Mouse (Mus musculus) liver, embryonic 12.5 days (tissue): Measurements from ENCODE around the gene Ptprj. TPM values are rescaled to one million over a fixed set of nuclear protein-coding genes. Genes with fewer than 3 reads are reported as not detected.

ENCODE experiments used
- ATAC-seq: fragments of 200-750 bp; cut with Nextera tagmentation; 2 replicates; pipeline ENCODE4 v1.8.0; 2017; ENCODE audit warnings: moderate number of reproducible peaks, mild to moderate bottlenecking, moderate library complexity
- H3K27ac ChIP-seq: fragments of 300-500 bp; sonication (generic); 2 replicates; pipeline ENCODE4 v1.5.1; 2016; ENCODE audit warnings: mild to moderate bottlenecking
- H3K27me3 ChIP-seq: fragments of 300-500 bp; sonication (generic); replicated peaks from 2 replicates; pipeline ENCODE4 v1.6.1; 2016; ENCODE audit warnings: mild to moderate bottlenecking, moderate library complexity
- H3K36me3 ChIP-seq: fragments of 300-500 bp; sonication (generic); 2 replicates; pipeline ENCODE4 v1.6.1; 2016; ENCODE audit warnings: mild to moderate bottlenecking, moderate library complexity
- H3K4me1 ChIP-seq: fragments of 300-500 bp; sonication (generic); 2 replicates; pipeline ENCODE4 v1.6.1; 2016
- H3K4me2 ChIP-seq: fragments of 300-500 bp; sonication (generic); 2 replicates; pipeline ENCODE4 v1.6.1; 2016; ENCODE audit warnings: mild to moderate bottlenecking, moderate library complexity
- H3K4me3 ChIP-seq: fragments of 300-500 bp; sonication (generic); 2 replicates; pipeline ENCODE4 v1.5.1; 2016; ENCODE audit warnings: mild to moderate bottlenecking, moderate library complexity
- H3K9ac ChIP-seq: fragments of 300-500 bp; sonication (generic); 2 replicates; pipeline ENCODE4 v1.6.1; 2016; ENCODE audit warnings: mild to moderate bottlenecking, moderate library complexity
- H3K9me3 ChIP-seq: fragments of 300-500 bp; sonication (generic); replicated peaks from 2 replicates; pipeline ENCODE4 v1.6.1; 2016; ENCODE audit warnings: mild to moderate bottlenecking, moderate library complexity
- WGBS: fragments of 180-500 bp; shearing (Covaris S2); methylation state at CpG from one replicate; pipeline ENCODE4 v1.1.7; 2016; ENCODE audit not compliant: insufficient replicate concordance; 5-methylcytosine and 5-hydroxymethylcytosine counted together
- polyA plus RNA-seq: library from polyadenylated mRNA; unstranded; fragments of >200 nt; fragmentation: Nextera tagmentation; extraction: Ambion mirVana; gene quantifications from 2 replicates; pipeline ENCODE4 v1.2.1, GENCODE M21; 2016

The Ptprj gene
- polyA plus RNA-seq, 1 experiment from 2014 or later = 3.0 TPM

GRCm38 (mm10) chr2:90503182-90503833, 77.1 kb downstream of the Ptprj start:
- Histone ChIP-seq H3K36me3 (no peaks in the 10 kb centered on the region), H3K9ac (peak overlapping the region; percentile 59), H3K27ac (peak overlapping the region; percentile 92), H3K4me1 (peaks cover 77% of the 10 kb centered on the region), H3K4me2 (peak overlapping the region; percentile 62), H3K4me3 (0 out of 2 replicates have a peak overlapping the region, but pooled peaks have one; percentile 14), H3K9me3 (no peaks in the 10 kb centered on the region), H3K27me3 (no peaks in the 10 kb centered on the region)
- peak; percentile 91 for ATAC-seq
- 25% methylated on average over 3 of the region's 3 CpGs for WGBS

GRCm38 (mm10) chr2:90502738-90503137, 77.7 kb downstream of the Ptprj start:
- Histone ChIP-seq H3K9ac (peak overlapping the region; percentile 59; the same call in 1 of the 2 replicates), H3K36me3 (no peaks in the 10 kb centered on the region), H3K4me1 (peaks cover 79% of the 10 kb centered on the region), H3K4me3 (0 out of 2 replicates have a peak overlapping the region, but pooled peaks have one; percentile 14), H3K9me3 (no peaks in the 10 kb centered on the region), H3K4me2 (peak overlapping the region; percentile 62), H3K27ac (peak overlapping the region; percentile 92), H3K27me3 (no peaks in the 10 kb centered on the region)
- ATAC-seq = peak; percentile 59

GRCm38 (mm10) chr2:90501708-90502107, 78.7 kb downstream of the Ptprj start:
- ATAC-seq = no peak
- H3K9ac ChIP-seq = no peak overlapping the region
- 62% methylated on average over 3 of the region's 3 CpGs for WGBS
- peaks cover 78% of the 10 kb centered on the region for H3K4me1 ChIP-seq
- H3K27me3 ChIP-seq = no peaks in the 10 kb centered on the region
- no peak overlapping the region for H3K4me2 ChIP-seq
- peak overlapping the region; percentile 92 for H3K27ac ChIP-seq
- H3K4me3 ChIP-seq = no peak overlapping the region
- H3K9me3 ChIP-seq = no peaks in the 10 kb centered on the region
- H3K36me3 ChIP-seq = no peaks in the 10 kb centered on the region

- Histone ChIP-seq H3K4me1 (peaks cover 80% of the 10 kb centered on the region), H3K4me2 (no peak overlapping the region), H3K9me3 (no peaks in the 10 kb centered on the region), H3K36me3 (no peaks in the 10 kb centered on the region), H3K27me3 (no peaks in the 10 kb centered on the region), H3K9ac (no peak overlapping the region), H3K4me3 (no peak overlapping the region), H3K27ac (peak overlapping the region; percentile 36; the same call in 1 of the 2 replicates)
- no peak for ATAC-seq
Measured at GRCm38 (mm10) chr2:90500892-90501291, 79.6 kb downstream of the Ptprj start.

GRCm38 (mm10) chr2:90499002-90499401, 81.4 kb downstream of the Ptprj start:
- ATAC-seq = no peak
- Histone ChIP-seq H3K4me1 (peaks cover 64% of the 10 kb centered on the region), H3K9me3 (no peaks in the 10 kb centered on the region), H3K4me3 (no peak overlapping the region), H3K36me3 (no peaks in the 10 kb centered on the region), H3K27me3 (no peaks in the 10 kb centered on the region), H3K27ac (no peak overlapping the region), H3K9ac (no peak overlapping the region), H3K4me2 (no peak overlapping the region)
- WGBS = 81% methylated on average over 1 of the region's 1 CpGs

- Histone ChIP-seq H3K4me1 (peaks cover 55% of the 10 kb centered on the region), H3K27ac (no peak overlapping the region), H3K4me3 (no peak overlapping the region), H3K9me3 (no peaks in the 10 kb centered on the region), H3K36me3 (no peaks in the 10 kb centered on the region), H3K9ac (no peak overlapping the region), H3K4me2 (no peak overlapping the region), H3K27me3 (no peaks in the 10 kb centered on the region)
- WGBS = 76% methylated on average over 3 of the region's 3 CpGs
- no peak for ATAC-seq
Measured at GRCm38 (mm10) chr2:90497551-90497950, 82.9 kb downstream of the Ptprj start.

GRCm38 (mm10) chr2:90496680-90497074, 83.8 kb downstream of the Ptprj start:
- no peak overlapping the region for H3K4me3 ChIP-seq
- no peak for ATAC-seq
- H3K9ac ChIP-seq = no peak overlapping the region
- peaks cover 47% of the 10 kb centered on the region for H3K4me1 ChIP-seq
- no peaks in the 10 kb centered on the region for H3K9me3 ChIP-seq
- WGBS = 64% methylated on average over 5 of the region's 5 CpGs
- H3K27me3 ChIP-seq = no peaks in the 10 kb centered on the region
- no peak overlapping the region for H3K27ac ChIP-seq
- no peaks in the 10 kb centered on the region for H3K36me3 ChIP-seq
- no peak overlapping the region for H3K4me2 ChIP-seq

GRCm38 (mm10) chr2:90496012-90496679, 84.3 kb downstream of the Ptprj start:
- Histone ChIP-seq H3K27ac (no peak overlapping the region), H3K9me3 (no peaks in the 10 kb centered on the region), H3K27me3 (no peaks in the 10 kb centered on the region), H3K4me2 (no peak overlapping the region), H3K4me3 (no peak overlapping the region), H3K9ac (no peak overlapping the region), H3K4me1 (peaks cover 45% of the 10 kb centered on the region), H3K36me3 (no peaks in the 10 kb centered on the region)
- WGBS = 65% methylated on average over 4 of the region's 4 CpGs
- no peak for ATAC-seq

- H3K4me2 ChIP-seq = no peak overlapping the region; the same call in 1 of the 2 replicates
- no peak overlapping the region for H3K4me3 ChIP-seq
- H3K27ac ChIP-seq = no peak overlapping the region
- no peaks in the 10 kb centered on the region for H3K27me3 ChIP-seq
- no peak for ATAC-seq
- no peaks in the 10 kb centered on the region for H3K36me3 ChIP-seq
- peaks cover 52% of the 10 kb centered on the region for H3K4me1 ChIP-seq
- WGBS = 39% methylated on average over 13 of the region's 13 CpGs
- no peaks in the 10 kb centered on the region for H3K9me3 ChIP-seq
- no peak overlapping the region for H3K9ac ChIP-seq
Measured at GRCm38 (mm10) chr2:90490279-90491046, 90.0 kb downstream of the Ptprj start.

GRCm38 (mm10) chr2:90489839-90490238, 90.6 kb downstream of the Ptprj start:
- Histone ChIP-seq H3K4me3 (no peak overlapping the region), H3K4me2 (no peak overlapping the region), H3K36me3 (no peaks in the 10 kb centered on the region), H3K4me1 (peaks cover 54% of the 10 kb centered on the region), H3K9me3 (no peaks in the 10 kb centered on the region), H3K9ac (no peak overlapping the region), H3K27me3 (no peaks in the 10 kb centered on the region), H3K27ac (no peak overlapping the region)
- 77% methylated on average over 4 of the region's 4 CpGs for WGBS
- ATAC-seq = no peak

- H3K9me3 ChIP-seq = no peaks in the 10 kb centered on the region
- no peak overlapping the region for H3K4me3 ChIP-seq
- H3K36me3 ChIP-seq = no peaks in the 10 kb centered on the region
- H3K4me2 ChIP-seq = no peak overlapping the region
- 74% methylated on average over 8 of the region's 8 CpGs for WGBS
- no peak overlapping the region for H3K9ac ChIP-seq
- ATAC-seq = no peak
- no peaks in the 10 kb centered on the region for H3K27me3 ChIP-seq
- H3K4me1 ChIP-seq = peaks cover 52% of the 10 kb centered on the region
- no peak overlapping the region for H3K27ac ChIP-seq
Measured at GRCm38 (mm10) chr2:90488690-90489590, 91.5 kb downstream of the Ptprj start.
